Mouse (Mus musculus): ENCODE measurements around the gene Lrp4. TPM values are rescaled to one million over a fixed set of nuclear protein-coding genes. Genes with fewer than 3 reads are reported as not detected.

Lrp4 gene
- 9.3 and 9.5 TPM in 2 replicates for polyA plus RNA-seq (2015; fragmentation: Nextera tagmentation; extraction: Ambion mirVana)

- peak within 1 kb of the TSS; percentile 93 for H3K27ac ChIP-seq
- under 1% methylated on average over 35 of the region's 36 CpGs for WGBS
- no peaks in the 10 kb centered on the region for H3K9me3 ChIP-seq (replicated peaks)
- ATAC-seq (replicated peaks; ENCODE audit: low FRiP score): peak; percentile 75
- peaks cover 8% of the 10 kb centered on the region for H3K27me3 ChIP-seq
- H3K36me3 ChIP-seq: no peaks in the 10 kb centered on the region
- peak within 1 kb of the TSS; percentile 91 for H3K4me2 ChIP-seq
- H3K9ac ChIP-seq: peak within 1 kb of the TSS; percentile 80
- H3K4me1 ChIP-seq: peaks cover 69% of the 10 kb centered on the region
- H3K4me3 ChIP-seq (replicated peaks): peak within 1 kb of the TSS; percentile 81
Observed at GRCm38 (mm10) chr2:91457259-91457655, at the start of gene Lrp4. Lrp4 (plus strand) TSS chr2:91457511.

GRCm38 (mm10) chr2:91408031-91408430, 49.3 kb upstream of the Lrp4 start:
- Histone ChIP-seq H3K4me1 (peaks cover 22% of the 10 kb centered on the region), H3K9ac (no peak overlapping the region), H3K27ac (no peak overlapping the region), H3K36me3 (no peaks in the 10 kb centered on the region), H3K4me2 (no peak overlapping the region), H3K27me3 (no peaks in the 10 kb centered on the region), H3K4me3 (replicated peaks) (no peak overlapping the region), H3K9me3 (replicated peaks) (no peaks in the 10 kb centered on the region)
- ATAC-seq (replicated peaks; ENCODE audit: low FRiP score): no peak
- WGBS: 81% methylated on average over 2 of the region's 2 CpGs

DNA sequence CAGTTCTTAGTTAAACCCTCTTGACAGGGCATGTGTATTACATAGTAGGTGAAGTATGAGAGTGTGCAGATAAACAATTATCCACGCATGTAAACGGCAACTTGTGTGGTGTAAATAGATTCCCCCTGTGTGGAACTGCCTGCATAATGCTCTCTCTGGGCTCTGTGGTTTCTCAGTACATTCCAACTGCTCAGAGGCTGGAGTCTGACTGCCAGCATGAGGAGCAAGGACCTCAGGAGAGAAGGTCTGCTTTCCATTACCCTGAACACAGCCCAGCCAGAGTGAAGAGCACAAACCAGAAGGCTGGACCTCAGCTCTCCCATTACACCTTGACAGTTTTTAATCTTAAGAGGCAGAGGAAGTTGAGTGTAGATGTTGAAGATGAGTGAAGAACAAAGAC, 45.8 kb upstream of the Lrp4 start:
- no peaks in the 10 kb centered on the region for H3K9me3 ChIP-seq (replicated peaks)
- 0 out of 2 replicates have a peak overlapping the region, but pooled peaks have one; percentile 42 for H3K27ac ChIP-seq
- no peak for ATAC-seq (replicated peaks; ENCODE audit: low FRiP score)
- H3K4me3 ChIP-seq (replicated peaks): no peak overlapping the region
- peaks cover 13% of the 10 kb centered on the region for H3K4me1 ChIP-seq
- H3K36me3 ChIP-seq: no peaks in the 10 kb centered on the region
- no peak overlapping the region for H3K9ac ChIP-seq
- 83% methylated on average over 2 of the region's 2 CpGs for WGBS
- H3K27me3 ChIP-seq: no peaks in the 10 kb centered on the region
- no peak overlapping the region for H3K4me2 ChIP-seq

DNA sequence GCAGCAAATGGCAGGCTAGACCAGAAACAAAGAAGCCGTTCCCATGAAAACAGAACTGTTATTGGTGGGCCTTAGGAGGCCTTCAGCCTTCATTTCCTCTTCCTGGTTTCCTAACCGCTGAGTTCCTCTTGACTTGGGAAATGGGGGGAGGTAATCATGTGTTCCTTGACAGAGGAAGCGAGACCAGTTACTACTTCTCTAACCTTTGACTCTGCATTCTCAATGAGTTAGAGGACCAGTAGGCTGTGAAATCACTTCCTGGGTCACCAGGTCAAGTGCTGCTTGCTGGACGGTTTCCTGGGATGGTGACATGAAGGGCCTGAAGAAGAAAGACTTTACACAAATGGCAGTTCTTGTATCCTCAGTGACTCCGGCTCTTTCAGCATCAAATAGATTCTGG, 45.0 kb upstream of the Lrp4 start:
- H3K9me3 ChIP-seq (replicated peaks): no peaks in the 10 kb centered on the region
- whole genome bisulfite sequencing: 38% methylated on average over 5 of the region's 5 CpGs
- no peak for ATAC-seq (replicated peaks; ENCODE audit: low FRiP score)
- no peaks in the 10 kb centered on the region for H3K27me3 ChIP-seq
- peaks cover 11% of the 10 kb centered on the region for H3K4me1 ChIP-seq
- H3K4me2 ChIP-seq: no peak overlapping the region
- H3K27ac ChIP-seq: peak overlapping the region; percentile 42
- H3K36me3 ChIP-seq: no peaks in the 10 kb centered on the region
- no peak overlapping the region for H3K4me3 ChIP-seq (replicated peaks)
- H3K9ac ChIP-seq: no peak overlapping the region

- H3K27ac ChIP-seq: no peak overlapping the region
Observed at GRCm38 (mm10) chr2:91413811-91414210, 43.5 kb upstream of the Lrp4 start.

DNA sequence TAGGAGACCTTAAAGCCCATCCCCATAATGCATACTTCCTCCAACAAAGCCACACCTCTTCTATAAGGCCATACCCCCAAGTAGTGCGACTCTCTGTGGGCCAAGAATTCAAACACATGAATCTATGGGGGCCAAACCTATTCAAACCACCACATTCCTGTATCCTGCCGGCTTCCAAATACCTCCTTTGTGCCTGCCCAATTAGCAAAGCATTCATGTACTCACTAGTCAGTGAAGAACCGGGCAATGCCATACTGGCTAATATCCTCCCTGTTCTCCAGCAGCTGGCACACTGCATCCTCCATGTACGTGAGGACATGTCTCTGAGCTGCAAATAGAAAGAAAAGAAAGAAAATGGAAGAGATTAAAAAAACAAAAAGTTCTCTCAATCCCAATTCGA, 35.7 kb upstream of the Lrp4 start:
- Histone ChIP-seq H3K4me1 (peaks cover 2% of the 10 kb centered on the region; the same call in 1 of the 2 replicates), H3K27me3 (no peaks in the 10 kb centered on the region), H3K4me3 (replicated peaks) (no peak overlapping the region), H3K4me2 (no peak overlapping the region), H3K27ac (no peak overlapping the region), H3K36me3 (peaks cover 14% of the 10 kb centered on the region), H3K9me3 (replicated peaks) (no peaks in the 10 kb centered on the region), H3K9ac (no peak overlapping the region)
- ATAC-seq (replicated peaks; ENCODE audit: low FRiP score): no peak
- WGBS: 93% methylated on average over 5 of the region's 5 CpGs

More at GRCm38 (mm10) chr2:91413811-91414210, 43.5 kb upstream of the Lrp4 start:
- WGBS: 57% methylated on average over 1 of the region's 1 CpGs
- ATAC-seq (replicated peaks; ENCODE audit: low FRiP score): no peak
- no peak overlapping the region for H3K4me3 ChIP-seq (replicated peaks)
- no peak overlapping the region for H3K4me2 ChIP-seq
- peaks cover 11% of the 10 kb centered on the region for H3K4me1 ChIP-seq
- H3K9me3 ChIP-seq (replicated peaks): no peaks in the 10 kb centered on the region
- no peak overlapping the region for H3K9ac ChIP-seq
- no peaks in the 10 kb centered on the region for H3K27me3 ChIP-seq
- H3K36me3 ChIP-seq: no peaks in the 10 kb centered on the region

DNA sequence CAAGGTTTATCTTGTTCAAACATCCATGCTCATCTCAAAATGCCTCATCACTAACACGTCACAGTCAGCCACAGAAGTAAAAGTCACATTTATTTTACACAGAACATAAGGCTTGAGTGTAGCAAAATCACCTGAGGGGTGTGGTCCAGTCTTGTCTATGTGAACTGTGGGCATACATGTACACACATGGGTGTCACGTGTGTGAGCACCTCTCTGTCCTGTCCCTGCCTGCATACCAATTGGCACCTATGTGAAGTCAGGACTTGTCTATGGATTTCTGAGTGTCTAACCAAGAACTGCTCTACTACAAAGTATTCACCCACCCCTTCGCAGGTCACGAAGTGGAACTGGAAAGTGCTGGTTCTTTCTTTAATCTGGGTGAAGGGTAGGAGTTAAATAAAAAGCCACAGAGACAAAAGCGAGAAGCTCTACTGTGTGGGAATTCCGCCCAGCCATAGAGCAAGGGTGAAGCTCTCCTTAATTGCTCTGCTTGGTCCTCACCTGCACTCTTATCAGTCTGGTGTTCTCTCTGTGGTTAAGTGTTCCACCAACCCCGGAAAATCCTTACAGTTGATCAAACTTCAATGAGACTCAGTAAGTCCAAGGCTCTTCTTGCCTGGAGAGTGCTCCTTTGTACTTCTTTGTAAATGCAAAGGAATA, 33.1 kb upstream of the Lrp4 start:
- peaks cover 14% of the 10 kb centered on the region for H3K36me3 ChIP-seq
- no peak overlapping the region for H3K27ac ChIP-seq
- H3K27me3 ChIP-seq: no peaks in the 10 kb centered on the region
- H3K4me3 ChIP-seq (replicated peaks): no peak overlapping the region
- no peaks in the 10 kb centered on the region for H3K9me3 ChIP-seq (replicated peaks)
- H3K9ac ChIP-seq: no peak overlapping the region
- no peak for ATAC-seq (replicated peaks; ENCODE audit: low FRiP score)
- peaks cover 7% of the 10 kb centered on the region; the same call in 1 of the 2 replicates for H3K4me1 ChIP-seq
- no peak overlapping the region for H3K4me2 ChIP-seq
- WGBS: 86% methylated on average over 7 of the region's 7 CpGs

DNA sequence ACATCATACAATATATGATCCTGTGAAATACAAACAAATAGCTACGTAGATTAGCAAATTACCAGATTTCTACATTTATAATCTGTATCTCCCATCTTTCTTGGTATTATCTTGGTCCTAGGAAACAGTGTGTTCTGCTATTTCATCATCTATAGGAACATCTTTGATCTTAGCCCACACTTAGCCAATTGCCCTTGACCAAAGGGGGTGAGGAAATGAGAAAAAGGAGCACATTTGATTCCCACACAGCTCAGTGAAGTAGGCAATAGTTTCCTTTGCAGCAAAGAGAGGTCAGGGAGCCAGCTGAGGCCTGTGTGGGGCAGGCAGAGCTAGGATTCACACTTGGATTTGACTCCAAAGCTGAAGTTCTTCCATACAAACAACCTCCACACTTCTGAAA, 31.0 kb upstream of the Lrp4 start:
- H3K4me2 ChIP-seq: no peak overlapping the region
- 82% methylated on average over 1 of the region's 1 CpGs for WGBS

GRCm38 (mm10) chr2:91429146-91429545, 28.2 kb upstream of the Lrp4 start:
- no peak for ATAC-seq (replicated peaks; ENCODE audit: low FRiP score)
- WGBS: 84% methylated on average over 3 of the region's 3 CpGs

More for the DNA sequence above, 31.0 kb upstream of the Lrp4 start:
- ATAC-seq (replicated peaks; ENCODE audit: low FRiP score): no peak
- peaks cover 15% of the 10 kb centered on the region for H3K4me1 ChIP-seq
- H3K27ac ChIP-seq: 0 out of 2 replicates have a peak overlapping the region, but pooled peaks have one; percentile 48
- H3K4me3 ChIP-seq (replicated peaks): no peak overlapping the region
- H3K9me3 ChIP-seq (replicated peaks): no peaks in the 10 kb centered on the region
- no peaks in the 10 kb centered on the region for H3K27me3 ChIP-seq
- peaks cover 5% of the 10 kb centered on the region for H3K36me3 ChIP-seq
- no peak overlapping the region for H3K9ac ChIP-seq

DNA sequence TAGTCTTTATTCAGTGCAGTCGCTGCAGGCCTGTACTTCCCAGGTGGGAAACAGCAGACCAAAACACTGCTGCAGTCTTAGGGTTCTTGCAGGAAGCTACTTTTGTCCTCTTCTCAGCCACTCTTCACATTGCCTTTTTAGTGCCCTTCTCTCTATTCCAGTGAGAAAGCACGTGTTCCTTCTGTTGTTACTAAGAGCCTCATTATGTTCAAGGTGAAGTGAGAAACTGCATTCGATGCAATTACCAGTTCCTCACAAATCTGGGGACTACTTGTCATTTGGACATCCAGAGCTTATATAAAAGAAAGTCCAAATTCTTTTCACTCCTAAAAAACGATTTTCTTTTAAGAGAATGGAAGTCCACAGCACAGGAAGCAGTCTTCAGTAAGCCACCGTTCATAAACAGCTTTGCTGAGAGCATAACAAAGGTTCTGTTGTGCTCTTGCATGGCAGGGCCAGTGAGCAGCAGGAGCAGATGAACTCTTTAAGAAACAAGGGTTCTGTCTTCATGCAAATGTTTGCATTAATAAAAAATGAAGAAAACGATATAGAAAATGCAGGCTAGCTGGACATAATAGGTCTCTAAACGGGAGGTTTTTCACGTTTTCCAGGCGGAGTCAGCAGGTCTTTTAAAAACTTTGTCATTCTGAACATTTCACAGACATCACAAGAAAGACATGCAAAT, 27.3 kb upstream of the Lrp4 start:
- H3K4me3 ChIP-seq (replicated peaks): no peak overlapping the region
- H3K4me1 ChIP-seq: peaks cover 15% of the 10 kb centered on the region
- H3K9ac ChIP-seq: no peak overlapping the region
- H3K27me3 ChIP-seq: no peaks in the 10 kb centered on the region
- no peak for ATAC-seq (replicated peaks; ENCODE audit: low FRiP score)
- WGBS: 35% methylated on average over 9 of the region's 9 CpGs
- H3K36me3 ChIP-seq: no peaks in the 10 kb centered on the region
- no peaks in the 10 kb centered on the region for H3K9me3 ChIP-seq (replicated peaks)
- H3K4me2 ChIP-seq: no peak overlapping the region
- no peak overlapping the region for H3K27ac ChIP-seq

More at GRCm38 (mm10) chr2:91429146-91429545, 28.2 kb upstream of the Lrp4 start:
- peaks cover 15% of the 10 kb centered on the region for H3K4me1 ChIP-seq
- no peaks in the 10 kb centered on the region for H3K9me3 ChIP-seq (replicated peaks)
- H3K9ac ChIP-seq: no peak overlapping the region
- H3K4me2 ChIP-seq: no peak overlapping the region
- H3K36me3 ChIP-seq: no peaks in the 10 kb centered on the region
- no peak overlapping the region for H3K27ac ChIP-seq
- H3K4me3 ChIP-seq (replicated peaks): no peak overlapping the region
- no peaks in the 10 kb centered on the region for H3K27me3 ChIP-seq

DNA sequence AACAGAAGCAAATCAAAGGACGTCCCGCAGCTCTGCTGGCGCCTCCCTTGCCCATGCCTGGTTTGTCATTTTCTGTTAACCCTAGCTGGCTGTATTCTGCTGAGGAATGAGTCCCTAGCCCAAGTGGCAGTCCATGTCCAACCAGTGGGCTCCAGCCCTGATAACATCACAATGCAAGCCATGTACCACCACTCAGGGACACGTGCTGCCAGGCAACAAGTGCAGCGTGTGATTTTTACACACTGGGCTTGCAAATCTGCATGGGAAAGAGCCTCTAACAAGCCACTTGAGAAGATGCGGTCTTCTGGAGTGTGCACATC, 26.8 kb upstream of the Lrp4 start:
- H3K4me2 ChIP-seq: no peak overlapping the region
- H3K27ac ChIP-seq: no peak overlapping the region
- H3K9me3 ChIP-seq (replicated peaks): no peaks in the 10 kb centered on the region
- H3K36me3 ChIP-seq: no peaks in the 10 kb centered on the region
- no peak overlapping the region for H3K9ac ChIP-seq
- no peak overlapping the region for H3K4me3 ChIP-seq (replicated peaks)
- no peak for ATAC-seq (replicated peaks; ENCODE audit: low FRiP score)
- H3K4me1 ChIP-seq: peaks cover 15% of the 10 kb centered on the region
- H3K27me3 ChIP-seq: no peaks in the 10 kb centered on the region
- 50% methylated on average over 6 of the region's 6 CpGs for WGBS

GRCm38 (mm10) chr2:91436713-91437112, 20.6 kb upstream of the Lrp4 start:
- H3K36me3 ChIP-seq: no peaks in the 10 kb centered on the region
- no peak for ATAC-seq (replicated peaks; ENCODE audit: low FRiP score)
- H3K27ac ChIP-seq: no peak overlapping the region
- no peak overlapping the region for H3K4me2 ChIP-seq
- no peak overlapping the region for H3K9ac ChIP-seq
- WGBS: 85% methylated on average over 8 of the region's 8 CpGs
- H3K4me1 ChIP-seq: peaks cover 4% of the 10 kb centered on the region; the same call in 1 of the 2 replicates
- no peak overlapping the region for H3K4me3 ChIP-seq (replicated peaks)
- no peaks in the 10 kb centered on the region for H3K9me3 ChIP-seq (replicated peaks)
- H3K27me3 ChIP-seq: no peaks in the 10 kb centered on the region

Measured in kidney, embryonic 15.5 days (tissue).